ENCODE assay signal across 8 mouse cellular contexts in genomic region chrX:11998934-11999336, GRCm38 (mm10).
DNase-seq lines count a peak whose midpoint lies in the region; ATAC-seq and TF ChIP-seq lines count a peak whose summit lies in the region.

No protein-coding gene starts in this region.

- peak overlapping the region; percentile 31 for H3K4me3 ChIP-seq in hindbrain, postnatal 0 days (ENCODE audit: low read length)
- peak overlapping the region; percentile 32 for H3K4me3 ChIP-seq in midbrain, postnatal 0 days (ENCODE audit: low read depth, low read length)

- H3K4me2 ChIP-seq in hindbrain, postnatal 0 days (ENCODE audit: low read depth, low read length): peak overlapping the region; percentile 63
- peak overlapping the region; percentile 63 for H3K4me2 ChIP-seq in midbrain, postnatal 0 days (ENCODE audit: low read depth, low read length, poor library complexity, severe bottlenecking)

- no peaks in the 10 kb centered on the region for H3K36me3 ChIP-seq in hindbrain, postnatal 0 days (ENCODE audit: insufficient read depth, low read length)
- no peaks in the 10 kb centered on the region for H3K36me3 ChIP-seq in midbrain, postnatal 0 days (ENCODE audit: insufficient read depth, low read length)

- no peak for TF ChIP-seq CTCF in hindbrain, postnatal 0 days (IDR thresholded peaks at IDR 0.05; ENCODE audit: low read depth)
- peak; percentile 19; the same call in 1 of the 2 replicates for TF ChIP-seq CTCF in midbrain, postnatal 0 days (IDR thresholded peaks at IDR 0.05)

- 9% methylated on average over 33 of the region's 41 CpGs for WGBS in hindbrain, postnatal 0 days
- 4% methylated on average over 19 of the region's 41 CpGs for WGBS in midbrain, postnatal 0 days

- peak; percentile 80 for ATAC-seq in frontal cortex, adult (ENCODE audit: low TSS enrichment)
- peak; percentile 84 for ATAC-seq in hindbrain, postnatal 0 days
- peak; percentile 52 for ATAC-seq in midbrain, postnatal 0 days (ENCODE audit: low FRiP score)

- peak overlapping the region; percentile 44 for H3K9ac ChIP-seq in hindbrain, postnatal 0 days (replicated peaks; ENCODE audit: low read length)
- no peak overlapping the region; the same call in 1 of the 2 replicates for H3K9ac ChIP-seq in midbrain, postnatal 0 days (replicated peaks; ENCODE audit: low read length, poor library complexity, severe bottlenecking)

- no peak overlapping the region for H3K27ac ChIP-seq in hindbrain, postnatal 0 days
- H3K27ac ChIP-seq in midbrain, postnatal 0 days (ENCODE audit: low read depth, low read length): no peak overlapping the region

- no peak for DNase-seq in frontal cortex, postnatal 14 days (ENCODE audit: low spot score in 2 of 2)
- peak; percentile 47 to 48 for DNase-seq in cerebellum, postnatal 14 days
- DNase-seq in gastrocnemius, postnatal 10 days: peak; percentile 52
- DNase-seq in hindbrain, postnatal 0 days (ENCODE audit: low spot score): peak; percentile 65
- peak; percentile 89 for DNase-seq in liver
- peak; percentile 58 for DNase-seq in midbrain, postnatal 0 days (ENCODE audit: low spot score)
- peak; percentile 64 to 84 for DNase-seq in spleen, postnatal 10 days (ENCODE audit: low spot score in 2 of 2)

- H3K9me3 ChIP-seq in hindbrain, postnatal 0 days (ENCODE audit: low read length): no peaks in the 10 kb centered on the region
- no peaks in the 10 kb centered on the region for H3K9me3 ChIP-seq in midbrain, postnatal 0 days (ENCODE audit: low read length)

- no peaks in the 10 kb centered on the region for H3K4me1 ChIP-seq in hindbrain, postnatal 0 days (ENCODE audit: insufficient read depth, low read length)
- H3K4me1 ChIP-seq in midbrain, postnatal 0 days (ENCODE audit: insufficient read depth, low read length): no peaks in the 10 kb centered on the region

- 0 out of 2 replicates have a peak, but pooled peaks cover 4% of the 10 kb centered on the region for H3K27me3 ChIP-seq in hindbrain, postnatal 0 days (ENCODE audit: insufficient read depth, low read length)
- peaks cover 15% of the 10 kb centered on the region for H3K27me3 ChIP-seq in midbrain, postnatal 0 days (ENCODE audit: insufficient read depth, low read length)

Comparison
In these comparisons a context has a peak if more than half of its experiments do, and no peak if none do; other contexts are left out.
1. DNase-seq: peak in cerebellum, postnatal 14 days (2 of 2), gastrocnemius, postnatal 10 days (single experiment), hindbrain, postnatal 0 days (single experiment), liver (single experiment), midbrain, postnatal 0 days (single experiment) and spleen, postnatal 10 days (2 of 2); none in frontal cortex, postnatal 14 days (0 of 2).
2. Peak in every context shown above with its lines, with median percentiles within 50 percentile points of each other: ATAC-seq.